Mouse (Mus musculus): ENCODE measurements around the gene Wdr66. TPM values are rescaled to one million over a fixed set of nuclear protein-coding genes. Genes with fewer than 3 reads are reported as not detected.

Gene Wdr66
- polyA plus RNA-seq, 1 experiment: 1.3 TPM

DNA sequence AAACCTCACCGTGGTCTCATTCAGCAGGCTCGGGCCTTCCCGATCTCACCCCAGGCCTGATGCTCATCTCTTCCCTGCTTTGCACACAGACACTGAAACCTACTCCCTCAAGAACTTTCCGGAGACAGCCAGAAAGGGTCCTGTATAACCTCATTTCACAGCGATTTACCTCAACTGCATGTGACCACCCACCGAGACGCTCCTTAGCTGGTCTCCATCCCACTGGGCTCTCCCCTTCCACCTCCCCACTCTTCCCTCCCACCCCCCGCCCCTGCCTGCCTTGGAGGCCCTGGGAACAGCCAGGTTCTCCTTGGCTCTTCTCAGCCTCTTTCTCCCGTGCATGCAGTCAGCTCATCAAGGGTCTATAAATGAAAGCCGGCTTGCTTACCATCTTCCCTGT lies 57.9 kb downstream of the Wdr66 start:
- no peak for DNase-seq
- Histone ChIP-seq H3K27ac (ENCODE audit: insufficient read depth, low read length) (no peak overlapping the region), H3K4me3 (replicated peaks; ENCODE audit: insufficient read depth, low read depth, low read length) (no peak overlapping the region), H3K4me1 (ENCODE audit: control insufficient read depth, insufficient read depth, low read length) (no peaks in the 10 kb centered on the region), H3K27me3 (ENCODE audit: control insufficient read depth, insufficient read depth, low read length) (no peaks in the 10 kb centered on the region)
- 60% methylated on average over 10 of the region's 10 CpGs for WGBS
- TF ChIP-seq POLR2A (IDR thresholded peaks at IDR 0.05; ENCODE audit: borderline replicate concordance, insufficient read depth, low read length) (no peak), CTCF (IDR thresholded peaks at IDR 0.05; ENCODE audit: borderline replicate concordance, insufficient read depth, low read depth, low read length) (no peak)

DNA sequence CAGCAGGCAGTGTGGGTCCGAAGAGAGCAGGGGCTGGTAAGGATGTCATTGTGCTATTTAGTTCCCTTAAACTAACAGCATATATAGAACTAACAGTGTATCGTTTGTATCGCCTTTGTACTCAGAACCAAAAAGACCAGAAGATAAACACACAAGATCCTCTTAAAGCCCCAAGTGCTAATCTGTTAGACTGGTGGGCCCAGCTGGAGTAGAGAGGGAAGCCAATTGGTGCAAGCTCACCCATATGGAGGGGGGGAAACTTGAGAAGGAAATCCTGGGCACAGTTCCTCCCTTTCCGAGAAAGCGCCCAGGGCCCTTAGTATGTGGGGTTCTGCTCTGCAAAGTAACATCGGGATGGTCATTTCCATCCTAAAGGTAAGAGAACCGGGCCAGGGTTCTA lies 58.3 kb downstream of the Wdr66 start:
- Histone ChIP-seq H3K4me1 (ENCODE audit: control insufficient read depth, insufficient read depth, low read length) (no peaks in the 10 kb centered on the region), H3K27ac (ENCODE audit: insufficient read depth, low read length) (no peak overlapping the region), H3K4me3 (replicated peaks; ENCODE audit: insufficient read depth, low read depth, low read length) (no peak overlapping the region), H3K27me3 (ENCODE audit: control insufficient read depth, insufficient read depth, low read length) (no peaks in the 10 kb centered on the region)
- no peak for DNase-seq
- WGBS: 73% methylated on average over 7 of the region's 7 CpGs
- TF ChIP-seq CTCF (IDR thresholded peaks at IDR 0.05; ENCODE audit: borderline replicate concordance, insufficient read depth, low read depth, low read length) (no peak), POLR2A (IDR thresholded peaks at IDR 0.05; ENCODE audit: borderline replicate concordance, insufficient read depth, low read length) (no peak)

DNA sequence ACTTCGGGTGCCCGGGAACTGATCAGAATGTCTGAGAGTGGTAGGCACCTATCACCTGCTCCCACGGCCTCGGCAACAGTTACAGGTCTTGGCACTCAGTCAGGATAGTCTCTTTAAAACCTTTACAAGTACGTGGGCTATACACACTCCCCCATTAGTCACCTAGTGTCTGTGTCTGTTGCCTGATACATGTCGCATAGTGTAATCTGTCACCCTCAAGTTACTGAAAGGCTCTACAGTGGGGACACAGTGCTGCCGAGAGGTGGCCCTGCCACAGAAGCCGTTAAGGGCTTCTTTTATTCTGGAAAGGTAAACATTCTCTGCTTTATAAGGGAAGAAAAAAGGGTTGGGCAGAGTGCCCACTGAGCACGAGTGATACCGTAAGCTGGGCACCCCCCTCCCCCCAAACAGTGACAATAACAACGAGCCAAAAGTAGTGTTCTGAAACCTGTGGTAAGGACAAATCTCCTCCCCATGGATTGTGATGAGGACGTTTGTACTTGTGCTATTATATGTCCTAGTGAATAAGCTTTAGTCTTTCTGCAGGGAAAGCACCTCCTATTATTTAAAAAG lies 61.2 kb downstream of the Wdr66 start:
- no peak overlapping the region for H3K27ac ChIP-seq (ENCODE audit: insufficient read depth, low read length)
- H3K4me1 ChIP-seq (ENCODE audit: control insufficient read depth, insufficient read depth, low read length): no peaks in the 10 kb centered on the region
- DNase-seq: no peak
- no peak for TF ChIP-seq POLR2A (IDR thresholded peaks at IDR 0.05; ENCODE audit: borderline replicate concordance, insufficient read depth, low read length)
- TF ChIP-seq CTCF (IDR thresholded peaks at IDR 0.05; ENCODE audit: borderline replicate concordance, insufficient read depth, low read depth, low read length): no peak
- H3K27me3 ChIP-seq (ENCODE audit: control insufficient read depth, insufficient read depth, low read length): no peaks in the 10 kb centered on the region
- no peak overlapping the region for H3K4me3 ChIP-seq (replicated peaks; ENCODE audit: insufficient read depth, low read depth, low read length)
- WGBS: 69% methylated on average over 12 of the region's 12 CpGs

DNA sequence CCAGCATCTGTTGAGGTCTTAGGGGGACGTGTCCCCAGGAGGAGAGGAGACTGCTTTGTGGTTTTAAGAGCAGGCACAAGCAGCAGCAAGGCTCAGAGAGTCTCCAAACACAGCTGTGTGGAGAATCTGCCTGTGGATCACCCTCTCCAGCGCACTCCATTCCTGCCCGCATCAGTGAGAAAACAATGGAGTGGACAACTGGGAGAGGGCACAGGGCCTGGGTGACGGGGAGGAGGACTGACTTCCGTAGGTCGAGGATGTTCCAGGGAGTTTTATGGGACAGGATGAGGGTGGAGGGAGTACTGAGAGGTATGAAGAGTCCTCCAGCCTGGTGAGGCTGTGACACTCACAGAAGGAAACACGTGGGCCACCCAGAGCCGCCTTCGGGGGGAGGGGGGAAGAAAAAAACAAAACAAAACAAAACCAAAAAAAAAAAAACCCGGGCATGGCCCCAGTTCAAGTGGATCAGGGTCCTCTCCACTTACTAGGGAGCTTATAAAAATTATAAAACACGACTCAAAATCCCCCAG lies 62.0 kb downstream of the Wdr66 start:
- TF ChIP-seq POLR2A (IDR thresholded peaks at IDR 0.05; ENCODE audit: borderline replicate concordance, insufficient read depth, low read length) (no peak), CTCF (IDR thresholded peaks at IDR 0.05; ENCODE audit: borderline replicate concordance, insufficient read depth, low read depth, low read length) (no peak)
- Histone ChIP-seq H3K27me3 (ENCODE audit: control insufficient read depth, insufficient read depth, low read length) (no peaks in the 10 kb centered on the region), H3K4me3 (replicated peaks; ENCODE audit: insufficient read depth, low read depth, low read length) (no peak overlapping the region), H3K4me1 (ENCODE audit: control insufficient read depth, insufficient read depth, low read length) (no peaks in the 10 kb centered on the region), H3K27ac (ENCODE audit: insufficient read depth, low read length) (no peak overlapping the region)
- DNase-seq: no peak
- WGBS: 66% methylated on average over 11 of the region's 11 CpGs

DNA sequence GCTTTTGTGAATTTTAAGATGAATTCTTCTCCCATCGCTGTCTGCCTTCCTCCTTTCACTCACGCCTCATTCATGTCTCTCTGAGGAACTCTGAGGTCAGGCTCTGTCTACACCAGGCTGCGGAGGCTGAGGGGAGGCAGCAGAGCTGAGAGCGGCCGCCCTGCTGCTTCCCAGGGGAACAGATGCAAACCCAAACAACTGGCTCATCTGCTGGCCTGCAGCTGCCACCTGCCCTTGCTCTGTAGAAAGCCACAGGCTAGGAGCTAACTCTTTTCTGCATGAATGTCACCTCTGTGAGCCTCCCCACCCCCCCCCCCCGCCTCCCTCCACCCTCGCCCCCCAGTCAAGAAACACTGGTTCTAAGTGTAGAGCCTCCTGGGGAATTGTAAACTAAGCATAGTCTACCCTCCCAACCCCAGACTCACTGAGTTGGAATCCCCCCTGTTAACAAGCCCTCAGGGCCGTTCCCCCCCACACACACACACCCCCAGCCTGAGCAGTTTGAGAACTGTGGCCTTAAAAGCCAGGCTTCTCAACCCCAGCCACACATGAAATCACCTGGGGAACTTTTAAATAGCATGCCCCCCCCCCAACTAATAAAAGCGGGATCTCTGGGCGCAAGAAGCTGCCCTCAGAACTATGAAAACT lies 63.4 kb downstream of the Wdr66 start:
- DNase-seq: no peak
- no peak for TF ChIP-seq CTCF (IDR thresholded peaks at IDR 0.05; ENCODE audit: borderline replicate concordance, insufficient read depth, low read depth, low read length)
- TF ChIP-seq POLR2A (IDR thresholded peaks at IDR 0.05; ENCODE audit: borderline replicate concordance, insufficient read depth, low read length): no peak
- Histone ChIP-seq H3K4me3 (replicated peaks; ENCODE audit: insufficient read depth, low read depth, low read length) (no peak overlapping the region), H3K27me3 (ENCODE audit: control insufficient read depth, insufficient read depth, low read length) (no peaks in the 10 kb centered on the region), H3K4me1 (ENCODE audit: control insufficient read depth, insufficient read depth, low read length) (no peaks in the 10 kb centered on the region), H3K27ac (ENCODE audit: insufficient read depth, low read length) (no peak overlapping the region)
- WGBS: 67% methylated on average over 10 of the region's 10 CpGs

DNA sequence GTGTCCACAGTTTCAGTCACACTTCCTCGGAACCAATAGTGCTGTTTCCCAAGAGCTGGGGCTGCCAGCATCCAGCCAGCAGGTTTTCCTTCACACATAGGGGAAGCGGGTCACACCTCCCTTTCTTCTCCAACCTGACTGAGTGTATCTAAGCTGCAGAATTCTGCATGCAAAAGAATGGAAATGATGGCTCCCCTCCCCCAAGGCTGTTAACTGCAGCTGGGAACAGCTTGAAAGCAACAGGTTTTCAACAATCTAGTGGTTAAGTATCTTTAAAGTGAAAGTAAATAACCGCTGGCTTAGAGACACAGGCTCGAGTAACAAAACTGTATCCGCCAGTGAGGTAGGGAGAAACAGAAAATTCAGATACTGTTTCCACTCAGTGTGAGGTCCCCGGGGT lies 66.1 kb downstream of the Wdr66 start:
- 37% methylated on average over 6 of the region's 6 CpGs for WGBS
- H3K4me3 ChIP-seq (replicated peaks; ENCODE audit: insufficient read depth, low read depth, low read length): no peak overlapping the region

DNA sequence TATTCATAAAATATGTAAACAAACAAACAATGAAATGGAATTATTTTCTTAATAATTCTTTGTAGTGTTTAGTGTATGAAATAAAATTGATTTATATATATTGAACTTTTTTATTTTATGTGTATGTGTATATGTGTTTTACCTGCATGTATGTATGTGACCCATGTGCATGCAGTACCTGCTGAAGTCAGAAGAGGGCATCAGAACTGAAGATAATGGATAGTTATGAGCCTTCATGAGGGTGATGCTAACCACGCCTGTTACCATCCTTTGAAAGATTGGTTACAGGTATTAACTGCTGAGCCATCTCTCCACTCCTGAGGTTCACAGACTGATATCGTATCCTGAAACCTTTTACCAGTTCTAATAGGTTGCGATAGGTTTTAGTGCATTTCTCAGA lies 68.2 kb downstream of the Wdr66 start:
- WGBS: 98% methylated on average over 3 of the region's 3 CpGs
- Histone ChIP-seq H3K4me1 (ENCODE audit: control insufficient read depth, insufficient read depth, low read length) (peaks cover 4% of the 10 kb centered on the region), H3K27me3 (ENCODE audit: control insufficient read depth, insufficient read depth, low read length) (no peaks in the 10 kb centered on the region), H3K27ac (ENCODE audit: insufficient read depth, low read length) (no peak overlapping the region), H3K4me3 (replicated peaks; ENCODE audit: insufficient read depth, low read depth, low read length) (no peak overlapping the region)
- no peak for DNase-seq
- TF ChIP-seq CTCF (IDR thresholded peaks at IDR 0.05; ENCODE audit: borderline replicate concordance, insufficient read depth, low read depth, low read length) (no peak), POLR2A (IDR thresholded peaks at IDR 0.05; ENCODE audit: borderline replicate concordance, insufficient read depth, low read length) (no peak)

More for the DNA sequence above, 66.1 kb downstream of the Wdr66 start:
- no peak for DNase-seq
- Histone ChIP-seq H3K4me1 (ENCODE audit: control insufficient read depth, insufficient read depth, low read length) (no peaks in the 10 kb centered on the region), H3K27me3 (ENCODE audit: control insufficient read depth, insufficient read depth, low read length) (no peaks in the 10 kb centered on the region), H3K27ac (ENCODE audit: insufficient read depth, low read length) (no peak overlapping the region)
- TF ChIP-seq CTCF (IDR thresholded peaks at IDR 0.05; ENCODE audit: borderline replicate concordance, insufficient read depth, low read depth, low read length): no peak
- no peak for TF ChIP-seq POLR2A (IDR thresholded peaks at IDR 0.05; ENCODE audit: borderline replicate concordance, insufficient read depth, low read length)

DNA sequence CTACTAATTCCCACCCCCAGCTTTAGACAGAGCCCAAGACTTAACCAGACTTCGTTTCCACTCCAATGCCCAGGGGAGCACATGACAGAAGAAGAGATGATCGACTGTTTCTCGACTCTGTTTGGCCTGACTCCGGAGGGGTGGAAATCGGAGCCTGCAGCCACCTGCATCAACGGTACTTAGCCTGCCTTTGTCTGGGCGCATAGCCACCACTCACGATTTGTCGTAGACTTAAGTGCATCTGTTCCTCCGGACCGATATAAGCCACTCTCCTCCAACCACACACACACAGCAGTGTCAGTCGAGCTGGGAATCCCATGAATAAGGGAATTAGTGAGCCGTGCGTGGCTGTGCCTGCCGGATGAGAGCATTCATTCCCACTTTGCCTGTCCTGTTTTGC lies 72.3 kb downstream of the Wdr66 start:
- H3K27ac ChIP-seq (ENCODE audit: insufficient read depth, low read length): no peak overlapping the region
- no peak overlapping the region for H3K4me3 ChIP-seq (replicated peaks; ENCODE audit: insufficient read depth, low read depth, low read length)
- TF ChIP-seq POLR2A (IDR thresholded peaks at IDR 0.05; ENCODE audit: borderline replicate concordance, insufficient read depth, low read length) (no peak), CTCF (IDR thresholded peaks at IDR 0.05; ENCODE audit: borderline replicate concordance, insufficient read depth, low read depth, low read length) (no peak)
- WGBS: 15% methylated on average over 15 of the region's 15 CpGs
- DNase-seq: no peak
- peaks cover 4% of the 10 kb centered on the region for H3K4me1 ChIP-seq (ENCODE audit: control insufficient read depth, insufficient read depth, low read length)
- H3K27me3 ChIP-seq (ENCODE audit: control insufficient read depth, insufficient read depth, low read length): no peaks in the 10 kb centered on the region
